In genomic region chr10:40097519-40097918, GRCm38 (mm10) we compare ENCODE assay signal across 15 mouse cellular contexts. TPM values are rescaled to one million over a fixed set of nuclear protein-coding genes. Genes with fewer than 3 reads are reported as not detected.
A peak's percentile ranks its signal among the peaks of the same experiment; 100 is the strongest.
DNase-seq lines count a peak whose midpoint lies in the region; ATAC-seq and TF ChIP-seq lines count a peak whose summit lies in the region.
"Had no signal": no experiment of that assay in that cellular context is flagged by ENCODE, and none has a peak within 500 bp of the region (broad histone marks: within the 10 kb centered on the region; RNA-seq: fewer than 3 reads in every experiment).

No protein-coding gene starts in this region.

- peak; percentile 34 for DNase-seq in intestine, embryonic 14.5 days (ENCODE audit: low spot score)
- DNase-seq in testis, postnatal 14 days (ENCODE audit: low spot score) = no peak
- no peak for DNase-seq in liver, embryonic 13.5 days
- DNase-seq in stomach, postnatal 0 days (ENCODE audit: low spot score) = no peak
- DNase-seq: cerebellum, adult 11 months; gastrocnemius, postnatal 14 days; heart, postnatal 4 days; kidney, adult 11 months; kidney, postnatal 25 days had no signal

- 0 out of 2 replicates have a peak, but pooled peaks cover 3% of the 10 kb centered on the region for H3K9me3 ChIP-seq in intestine, embryonic 14.5 days (ENCODE audit: control insufficient read depth, low read length)
- no peaks in the 10 kb centered on the region for H3K9me3 ChIP-seq in intestine, embryonic 16.5 days (ENCODE audit: control insufficient read depth, low read length)
- no peaks in the 10 kb centered on the region for H3K9me3 ChIP-seq in liver, embryonic 13.5 days (replicated peaks)
- no peaks in the 10 kb centered on the region for H3K9me3 ChIP-seq in midbrain, embryonic 16.5 days (replicated peaks; ENCODE audit: control insufficient read depth, low read length, poor library complexity, severe bottlenecking)
- no peaks in the 10 kb centered on the region for H3K9me3 ChIP-seq in stomach, postnatal 0 days (ENCODE audit: control insufficient read depth, low read length)

- H3K9ac ChIP-seq in intestine, embryonic 14.5 days (ENCODE audit: low read length) = no peak overlapping the region
- no peak overlapping the region for H3K9ac ChIP-seq in intestine, embryonic 16.5 days (ENCODE audit: low read depth, low read length)
- no peak overlapping the region for H3K9ac ChIP-seq in liver, embryonic 13.5 days
- H3K9ac ChIP-seq in midbrain, embryonic 16.5 days (ENCODE audit: low read depth, low read length) = no peak overlapping the region
- H3K9ac ChIP-seq in stomach, postnatal 0 days (ENCODE audit: low read length) = no peak overlapping the region

- H3K27ac ChIP-seq in intestine, embryonic 14.5 days (ENCODE audit: low read depth) = no peak overlapping the region
- no peak overlapping the region for H3K27ac ChIP-seq in intestine, embryonic 16.5 days (ENCODE audit: low read length)
- no peak overlapping the region for H3K27ac ChIP-seq in testis, adult 2 months (ENCODE audit: control insufficient read depth, insufficient read depth, low read depth, low read length)
- H3K27ac ChIP-seq in liver, embryonic 13.5 days = no peak overlapping the region
- no peak overlapping the region for H3K27ac ChIP-seq in midbrain, embryonic 16.5 days (ENCODE audit: low read length)
- no peak overlapping the region for H3K27ac ChIP-seq in stomach, postnatal 0 days (replicated peaks)

- no peak for TF ChIP-seq CTCF in testis, adult 2 months (IDR thresholded peaks at IDR 0.05; ENCODE audit: control insufficient read depth, insufficient read depth, insufficient replicate concordance, low read depth, low read length)
- TF ChIP-seq CTCF in stomach, postnatal 0 days (IDR thresholded peaks at IDR 0.05; ENCODE audit: low read depth) = no peak

- no peak for ATAC-seq in intestine, embryonic 14.5 days (replicated peaks; ENCODE audit: low FRiP score, low TSS enrichment, low read depth)
- no peak for ATAC-seq in intestine, embryonic 16.5 days
- peak; percentile 59; the same call in 1 of the 2 replicates for ATAC-seq in liver, embryonic 13.5 days (ENCODE audit: low read depth)
- ATAC-seq in neutrophil, adult 5-6 weeks (ENCODE audit: extremely low read depth, insufficient number of reproducible peaks, low FRiP score, poor library complexity, severe bottlenecking) = peak; percentile 70
- no peak for ATAC-seq in midbrain, embryonic 16.5 days
- no peak for ATAC-seq in stomach, postnatal 0 days (ENCODE audit: low FRiP score, low TSS enrichment)
- ATAC-seq: forebrain, embryonic 14.5 days had no signal

- no peak for TF ChIP-seq POLR2A in testis, adult 2 months (IDR thresholded peaks at IDR 0.05; ENCODE audit: control insufficient read depth, low read depth, low read length)

- no peaks in the 10 kb centered on the region for H3K27me3 ChIP-seq in intestine, embryonic 14.5 days (replicated peaks; ENCODE audit: control insufficient read depth, insufficient read depth, low read length)
- H3K27me3 ChIP-seq in intestine, embryonic 16.5 days (replicated peaks; ENCODE audit: control insufficient read depth, insufficient read depth, low read length) = no peaks in the 10 kb centered on the region
- no peaks in the 10 kb centered on the region for H3K27me3 ChIP-seq in testis, adult 2 months (ENCODE audit: control insufficient read depth, insufficient read depth, low read length)
- H3K27me3 ChIP-seq in liver, embryonic 13.5 days = no peaks in the 10 kb centered on the region
- no peaks in the 10 kb centered on the region for H3K27me3 ChIP-seq in midbrain, embryonic 16.5 days (ENCODE audit: control insufficient read depth, insufficient read depth, low read depth, low read length)
- no peaks in the 10 kb centered on the region for H3K27me3 ChIP-seq in stomach, postnatal 0 days (ENCODE audit: control insufficient read depth, insufficient read depth, low read length)

- no peak overlapping the region for H3K4me3 ChIP-seq in intestine, embryonic 14.5 days (ENCODE audit: low read depth, low read length)
- H3K4me3 ChIP-seq in intestine, embryonic 16.5 days (ENCODE audit: low read length) = no peak overlapping the region
- 0 out of 2 replicates have a peak overlapping the region, but pooled peaks have one; percentile 1 for H3K4me3 ChIP-seq in testis, adult 2 months (ENCODE audit: control insufficient read depth, low read depth, low read length)
- H3K4me3 ChIP-seq in liver, embryonic 13.5 days (replicated peaks) = no peak overlapping the region
- no peak overlapping the region for H3K4me3 ChIP-seq in midbrain, embryonic 16.5 days (ENCODE audit: low read depth, low read length)
- H3K4me3 ChIP-seq in stomach, postnatal 0 days (ENCODE audit: low read depth, low read length) = no peak overlapping the region

- no peak for TF ChIP-seq EP300 in stomach, postnatal 0 days (optimal IDR thresholded peaks at IDR 0.05)

- no peaks in the 10 kb centered on the region for H3K4me1 ChIP-seq in intestine, embryonic 14.5 days (replicated peaks; ENCODE audit: control insufficient read depth, insufficient read depth, low read length)
- H3K4me1 ChIP-seq in intestine, embryonic 16.5 days (ENCODE audit: control insufficient read depth, insufficient read depth, low read length) = 0 out of 2 replicates have a peak, but pooled peaks cover 6% of the 10 kb centered on the region
- no peaks in the 10 kb centered on the region for H3K4me1 ChIP-seq in testis, adult 2 months (ENCODE audit: control insufficient read depth, insufficient read depth, low read length)
- H3K4me1 ChIP-seq in liver, embryonic 13.5 days (replicated peaks) = peaks cover 16% of the 10 kb centered on the region
- no peaks in the 10 kb centered on the region for H3K4me1 ChIP-seq in midbrain, embryonic 16.5 days (ENCODE audit: control insufficient read depth, insufficient read depth, low read length)
- H3K4me1 ChIP-seq in stomach, postnatal 0 days (replicated peaks; ENCODE audit: control insufficient read depth, insufficient read depth) = no peaks in the 10 kb centered on the region

- H3K4me2 ChIP-seq in intestine, embryonic 14.5 days (ENCODE audit: low read length) = no peak overlapping the region
- H3K4me2 ChIP-seq in intestine, embryonic 16.5 days (ENCODE audit: low read depth, low read length) = no peak overlapping the region
- H3K4me2 ChIP-seq in liver, embryonic 13.5 days = no peak overlapping the region
- no peak overlapping the region for H3K4me2 ChIP-seq in midbrain, embryonic 16.5 days (ENCODE audit: low read length)
- H3K4me2 ChIP-seq in stomach, postnatal 0 days (replicated peaks; ENCODE audit: low read depth) = no peak overlapping the region
- H3K4me2 ChIP-seq: heart, embryonic 11.5 days had no signal

- H3K36me3 ChIP-seq in intestine, embryonic 14.5 days (ENCODE audit: control insufficient read depth, insufficient read depth, low read length) = no peaks in the 10 kb centered on the region
- no peaks in the 10 kb centered on the region for H3K36me3 ChIP-seq in intestine, embryonic 16.5 days (ENCODE audit: control insufficient read depth, insufficient read depth, low read length)
- H3K36me3 ChIP-seq in testis, adult 2 months (ENCODE audit: control insufficient read depth, insufficient read depth, low read length) = no peaks in the 10 kb centered on the region
- H3K36me3 ChIP-seq in liver, embryonic 13.5 days = peaks cover 41% of the 10 kb centered on the region
- H3K36me3 ChIP-seq in midbrain, embryonic 16.5 days (ENCODE audit: control insufficient read depth, insufficient read depth, low read length) = no peaks in the 10 kb centered on the region
- no peaks in the 10 kb centered on the region for H3K36me3 ChIP-seq in stomach, postnatal 0 days (ENCODE audit: control insufficient read depth, insufficient read depth, low read length)

- 66% methylated on average over 4 of the region's 4 CpGs for WGBS in intestine, embryonic 14.5 days
- whole genome bisulfite sequencing in intestine, embryonic 16.5 days = 65% methylated on average over 4 of the region's 4 CpGs
- 53% methylated on average over 4 of the region's 4 CpGs for WGBS in liver, embryonic 13.5 days (ENCODE audit: insufficient replicate concordance)
- 84% methylated on average over 4 of the region's 4 CpGs for WGBS in midbrain, embryonic 16.5 days
- 67% methylated on average over 4 of the region's 4 CpGs for WGBS in stomach, postnatal 0 days

RNA-seq across cellular contexts. Expression of gene Slc16a10, which starts 44.5 kb away (rescaled TPM):
- 26.2 and 26.6 TPM in 2 replicates for polyA plus RNA-seq in intestine, embryonic 14.5 days (2014; fragmentation: Nextera tagmentation; extraction: Ambion mirVana)
- 48.2 and 61.4 TPM in 2 replicates for polyA plus RNA-seq in intestine, embryonic 16.5 days (2015; fragmentation: Nextera tagmentation; extraction: Ambion mirVana)
- 2.5 and 4.3 TPM in 2 replicates for polyA plus RNA-seq in testis, adult 2 months (2012; rRNA removed)
- 75.1 and 80.8 TPM in 2 replicates for polyA plus RNA-seq in liver, embryonic 13.5 days (2015; fragmentation: Nextera tagmentation; extraction: Ambion mirVana)
- total RNA-seq in neutrophil, adult 5-6 weeks (2017) = 6.8 and 6.9 TPM in 2 replicates
- polyA plus RNA-seq in midbrain, embryonic 16.5 days (2015; fragmentation: Nextera tagmentation; extraction: Ambion mirVana) = 1.9 and 4.1 TPM in 2 replicates
- polyA plus RNA-seq in stomach, postnatal 0 days (2015; fragmentation: Nextera tagmentation; extraction: Ambion mirVana) = 2.5 and 2.6 TPM in 2 replicates

Comparison
In these comparisons a context has a peak if more than half of its experiments do, and no peak if none do; other contexts are left out.
1. ATAC-seq: peak in liver, embryonic 13.5 days (single experiment) and neutrophil, adult 5-6 weeks (single experiment); none in intestine, embryonic 14.5 days (single experiment), intestine, embryonic 16.5 days (single experiment), midbrain, embryonic 16.5 days (single experiment) and stomach, postnatal 0 days (single experiment).